Mouse (Mus musculus) hindbrain, embryonic 12.5 days (tissue): Measurements from ENCODE around the gene Dtx3l. TPM values are rescaled to one million over a fixed set of nuclear protein-coding genes. Genes with fewer than 3 reads are reported as not detected.
"Not testable (repeated sequence)": the region's sequence is repeated elsewhere in the genome, so short reads cannot be mapped to it uniquely, and the experiment has no call there.

Experiments used
- ATAC-seq: fragments of 200-750 bp; cut with Nextera tagmentation; 2 replicates; pipeline ENCODE4 v1.8.0; 2017; ENCODE audit warnings: moderate TSS enrichment; ENCODE audit not compliant: low FRiP score
- H3K27ac ChIP-seq: fragments of 300-500 bp; sonication (generic); 2 replicates; pipeline ENCODE4 v1.5.1; 2016; ENCODE audit warnings: mild to moderate bottlenecking
- H3K27me3 ChIP-seq: fragments of 300-500 bp; sonication (generic); 2 replicates; pipeline ENCODE4 v1.6.1; 2016; ENCODE audit warnings: mild to moderate bottlenecking
- H3K36me3 ChIP-seq: fragments of 300-500 bp; sonication (generic); 2 replicates; pipeline ENCODE4 v1.6.1; 2016; ENCODE audit warnings: mild to moderate bottlenecking
- H3K4me1 ChIP-seq: fragments of 300-500 bp; sonication (generic); 2 replicates; pipeline ENCODE4 v1.6.1; 2016
- H3K4me2 ChIP-seq: fragments of 300-500 bp; sonication (generic); replicated peaks from 2 replicates; pipeline ENCODE4 v1.6.1; 2016; ENCODE audit warnings: mild to moderate bottlenecking
- H3K4me3 ChIP-seq: fragments of 300-500 bp; sonication (generic); 2 replicates; pipeline ENCODE4 v1.5.1; 2016; ENCODE audit warnings: mild to moderate bottlenecking
- H3K9ac ChIP-seq: fragments of 300-500 bp; sonication (generic); 2 replicates; pipeline ENCODE4 v1.6.1; 2016; ENCODE audit warnings: mild to moderate bottlenecking, moderate library complexity
- H3K9me3 ChIP-seq: fragments of 300-500 bp; sonication (generic); replicated peaks from 2 replicates; pipeline ENCODE4 v1.6.1; 2016; ENCODE audit warnings: mild to moderate bottlenecking
- WGBS: fragments of 180-500 bp; shearing (Covaris S2); methylation state at CpG from one replicate; pipeline ENCODE4 v1.1.7; 2016; 5-methylcytosine and 5-hydroxymethylcytosine counted together
- polyA plus RNA-seq: library from polyadenylated mRNA; unstranded; fragments of >200 nt; fragmentation: Nextera tagmentation; extraction: Ambion mirVana; gene quantifications from 2 replicates; pipeline ENCODE4 v1.2.1, GENCODE M21; 2016

The Dtx3l gene
- polyA plus RNA-seq, 1 experiment from 2014 or later = 2.0 TPM

DNA sequence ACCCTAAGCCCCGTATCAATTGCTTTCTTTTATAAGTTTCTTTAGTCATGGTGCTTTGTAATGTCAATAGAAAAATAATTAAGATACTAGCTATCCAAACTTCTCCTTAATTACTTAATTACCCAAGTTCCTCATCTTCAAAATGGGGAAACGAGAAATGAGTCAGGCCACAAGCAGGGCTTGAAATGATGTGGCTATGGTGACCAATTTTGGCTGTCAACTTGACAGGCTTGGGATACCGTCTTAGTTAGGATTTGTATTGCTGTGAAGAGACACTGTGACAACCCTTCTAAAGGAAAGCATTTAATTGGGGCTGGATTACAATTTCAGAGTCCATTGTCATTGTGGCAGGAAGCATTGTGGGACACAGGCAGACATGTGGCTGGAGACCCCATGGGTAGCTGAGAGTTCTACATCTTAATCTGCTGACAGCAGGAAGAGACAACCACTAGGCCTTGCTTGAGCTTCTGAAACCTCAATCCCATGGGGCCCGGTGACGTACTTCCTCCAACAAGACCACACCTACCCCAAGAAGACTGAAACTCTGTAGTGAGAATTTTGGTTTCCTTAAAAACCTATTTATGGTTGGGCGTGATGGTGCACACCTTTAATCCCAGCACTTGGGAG is 35.8 kb downstream of the Dtx3l start:
- Histone ChIP-seq H3K27ac (no peak overlapping the region), H3K4me2 (no peak overlapping the region), H3K36me3 (no peaks in the 10 kb centered on the region), H3K27me3 (no peaks in the 10 kb centered on the region), H3K4me3 (no peak overlapping the region), H3K4me1 (no peaks in the 10 kb centered on the region), H3K9ac (no peak overlapping the region), H3K9me3 (no peaks in the 10 kb centered on the region)
- ATAC-seq = no peak
- 86% methylated on average over 6 of the region's 6 CpGs for WGBS

DNA sequence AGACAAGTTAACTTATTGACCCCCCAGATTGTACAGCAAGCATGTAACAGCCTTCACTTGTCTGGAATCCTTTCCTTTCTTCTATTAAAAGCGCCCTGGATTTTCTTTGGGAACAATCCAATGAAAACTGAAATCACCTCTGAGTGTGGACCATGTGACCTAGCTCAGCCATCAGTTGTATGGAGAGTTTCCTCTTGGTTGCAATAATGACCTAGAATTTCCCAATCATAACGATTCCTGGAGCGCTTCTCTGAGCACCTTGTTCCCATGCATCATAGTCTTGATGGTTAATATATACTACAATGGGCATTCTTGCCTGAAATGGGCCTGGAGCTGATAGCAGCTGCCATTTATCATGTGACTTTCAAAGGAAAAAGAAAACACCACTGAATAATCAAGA is 38.4 kb downstream of the Dtx3l start:
- ATAC-seq = no peak
- H3K4me1 ChIP-seq = no peaks in the 10 kb centered on the region
- no peaks in the 10 kb centered on the region for H3K36me3 ChIP-seq
- H3K27me3 ChIP-seq = no peaks in the 10 kb centered on the region
- no peak overlapping the region for H3K4me3 ChIP-seq
- WGBS = 86% methylated on average over 3 of the region's 3 CpGs
- no peak overlapping the region for H3K9ac ChIP-seq
- no peak overlapping the region for H3K27ac ChIP-seq
- no peak overlapping the region for H3K4me2 ChIP-seq
- H3K9me3 ChIP-seq = 0 out of 2 replicates have a peak, but pooled peaks cover 6% of the 10 kb centered on the region

GRCm38 (mm10) chr16:35894997-35895396 is 44.0 kb downstream of the Dtx3l start:
- no peak overlapping the region for H3K9ac ChIP-seq
- H3K36me3 ChIP-seq = no peaks in the 10 kb centered on the region
- no peak for ATAC-seq
- H3K4me2 ChIP-seq = no peak overlapping the region
- H3K4me1 ChIP-seq = no peaks in the 10 kb centered on the region
- no peaks in the 10 kb centered on the region for H3K27me3 ChIP-seq
- H3K9me3 ChIP-seq = 0 out of 2 replicates have a peak, but pooled peaks cover 6% of the 10 kb centered on the region
- no peak overlapping the region for H3K27ac ChIP-seq
- H3K4me3 ChIP-seq = no peak overlapping the region
- 55% methylated on average over 6 of the region's 6 CpGs for WGBS

DNA sequence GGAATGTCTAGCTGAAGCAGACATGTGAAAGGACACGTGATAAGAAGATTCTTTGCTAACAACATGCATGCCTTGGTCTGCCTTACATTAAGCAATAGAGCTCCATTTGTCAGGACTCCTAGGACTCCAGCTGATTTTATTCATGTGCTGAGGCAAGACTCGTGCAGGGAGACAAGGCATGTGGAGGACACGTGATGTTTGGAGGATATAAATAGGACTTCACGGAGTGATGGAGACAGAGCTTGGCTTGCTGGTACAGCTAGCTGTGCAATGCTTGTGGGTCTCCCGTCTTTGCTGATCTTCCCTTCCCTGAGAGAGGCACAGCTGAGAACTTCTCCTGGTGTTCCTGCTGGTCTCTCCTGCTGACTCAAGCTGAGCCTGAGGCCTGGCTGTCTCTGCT is 47.3 kb downstream of the Dtx3l start:
- H3K9me3 ChIP-seq, H3K4me1 ChIP-seq, ATAC-seq, H3K27me3 ChIP-seq, H3K9ac ChIP-seq, H3K4me3 ChIP-seq, H3K36me3 ChIP-seq, H3K4me2 ChIP-seq, H3K27ac ChIP-seq: not testable (repeated sequence)
- 78% methylated on average over 5 of the region's 5 CpGs for WGBS

DNA sequence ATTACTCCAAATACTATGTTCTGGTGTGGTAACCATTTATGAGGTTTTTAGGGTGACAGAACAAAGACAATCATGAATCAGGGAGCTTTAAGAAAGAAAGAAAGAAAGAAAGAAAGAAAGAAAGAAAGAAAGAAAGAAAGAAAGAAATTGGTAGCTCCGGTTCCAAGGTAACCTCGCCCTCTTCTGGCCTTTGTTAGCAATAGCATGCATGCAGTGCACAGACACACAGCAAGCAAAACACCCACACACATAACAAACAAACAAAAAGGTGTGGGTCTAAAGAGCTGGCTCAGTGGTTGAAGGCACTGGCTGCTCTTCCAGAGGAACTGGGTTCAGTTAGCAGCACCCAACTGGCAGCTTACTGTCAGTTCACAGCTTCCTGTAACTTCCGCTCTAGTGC is 48.3 kb downstream of the Dtx3l start:
- Histone ChIP-seq H3K4me3 (no peak overlapping the region), H3K4me1 (no peaks in the 10 kb centered on the region), H3K27me3 (no peaks in the 10 kb centered on the region), H3K9me3 (no peaks in the 10 kb centered on the region), H3K4me2 (no peak overlapping the region), H3K36me3 (no peaks in the 10 kb centered on the region), H3K27ac (no peak overlapping the region), H3K9ac (no peak overlapping the region)
- 69% methylated on average over 3 of the region's 3 CpGs for WGBS
- ATAC-seq = no peak

GRCm38 (mm10) chr16:35888910-35889309 is 50.0 kb downstream of the Dtx3l start:
- Histone ChIP-seq H3K36me3 (no peaks in the 10 kb centered on the region), H3K4me3 (no peak overlapping the region), H3K27ac (no peak overlapping the region), H3K27me3 (no peaks in the 10 kb centered on the region), H3K9ac (no peak overlapping the region), H3K9me3 (no peaks in the 10 kb centered on the region), H3K4me2 (no peak overlapping the region), H3K4me1 (no peaks in the 10 kb centered on the region)
- WGBS = 90% methylated on average over 5 of the region's 5 CpGs
- no peak for ATAC-seq

- no peaks in the 10 kb centered on the region for H3K9me3 ChIP-seq
- 79% methylated on average over 7 of the region's 7 CpGs for WGBS
- H3K4me2 ChIP-seq = no peak overlapping the region
- no peaks in the 10 kb centered on the region for H3K27me3 ChIP-seq
- no peak for ATAC-seq
- no peaks in the 10 kb centered on the region for H3K4me1 ChIP-seq
- H3K9ac ChIP-seq = no peak overlapping the region
- H3K36me3 ChIP-seq = no peaks in the 10 kb centered on the region
- no peak overlapping the region for H3K27ac ChIP-seq
- no peak overlapping the region for H3K4me3 ChIP-seq
Measured at GRCm38 (mm10) chr16:35888174-35888573, 50.8 kb downstream of the Dtx3l start.

Other genes with a start within 250 kb of the Dtx3l start
- 32.4 and 32.9 TPM in 2 replicates for gene Dirc2, start 169.8 kb downstream of the Dtx3l start, polyA plus RNA-seq
- gene Hspbap1, start 168.8 kb downstream of the Dtx3l start, polyA plus RNA-seq = 21.4 and 21.5 TPM in 2 replicates
- gene Parp14, start 67.6 kb downstream of the Dtx3l start, polyA plus RNA-seq = 0.43 and 0.47 TPM in 2 replicates
- gene Parp9, start 681 bp downstream of the Dtx3l start, polyA plus RNA-seq = 2.3 and 2.4 TPM in 2 replicates
- 84.0 and 86.8 TPM in 2 replicates for gene Kpna1, start 39.6 kb upstream of the Dtx3l start, polyA plus RNA-seq
- 12.6 and 13.2 TPM in 2 replicates for gene Wdr5b, start 102.0 kb upstream of the Dtx3l start, polyA plus RNA-seq
- 172 and 196 TPM in 2 replicates for gene Fam162a, start 132.4 kb upstream of the Dtx3l start, polyA plus RNA-seq
- gene Ccdc58, start 132.5 kb upstream of the Dtx3l start, polyA plus RNA-seq = 56.6 and 61.1 TPM in 2 replicates
- not detected in 2 replicates for gene Csta1, start 192.1 kb upstream of the Dtx3l start, polyA plus RNA-seq
- gene Stfa2l1, start 217.7 kb upstream of the Dtx3l start, polyA plus RNA-seq = 0.66 TPM in 1 of 2 replicates, not detected in the other
- gene Gm5483, start 245.1 kb upstream of the Dtx3l start, polyA plus RNA-seq = 2.7 and 3.3 TPM in 2 replicates